Mouse (Mus musculus): ENCODE data around the gene Adss. TPM values are rescaled to one million over a fixed set of nuclear protein-coding genes. Genes with fewer than 3 reads are reported as not detected.
"Not testable (repeated sequence)": the region's sequence is repeated elsewhere in the genome, so short reads cannot be mapped to it uniquely, and the experiment has no call there.

The Adss gene
- total RNA-seq (2017) = 133 to 209 TPM (median 170 TPM) in 3 replicates

GRCm38 (mm10) chr1:177796193-177796939 is at the start of gene Adss:
Gene Adss, minus strand, starts transcription at chr1:177796511.
- peak; percentile 94 for ATAC-seq (replicated peaks; ENCODE audit: insufficient number of reproducible peaks, low FRiP score, low TSS enrichment, poor library complexity, severe bottlenecking)

GRCm38 (mm10) chr1:177845812-177846211 is 49.5 kb upstream of the Adss start:
- ATAC-seq (replicated peaks; ENCODE audit: insufficient number of reproducible peaks, low FRiP score, low TSS enrichment, poor library complexity, severe bottlenecking) = not testable (repeated sequence)

- ATAC-seq (replicated peaks; ENCODE audit: insufficient number of reproducible peaks, low FRiP score, low TSS enrichment, poor library complexity, severe bottlenecking) = not testable (repeated sequence)
Observed at GRCm38 (mm10) chr1:177827776-177828175, 31.5 kb upstream of the Adss start.

GRCm38 (mm10) chr1:177806772-177807171 is 10.5 kb upstream of the Adss start:
- ATAC-seq (replicated peaks; ENCODE audit: insufficient number of reproducible peaks, low FRiP score, low TSS enrichment, poor library complexity, severe bottlenecking) = peak; percentile 65; the same call in 1 of the 2 replicates

GRCm38 (mm10) chr1:177803511-177803910 is 7.2 kb upstream of the Adss start:
- ATAC-seq (replicated peaks; ENCODE audit: insufficient number of reproducible peaks, low FRiP score, low TSS enrichment, poor library complexity, severe bottlenecking) = no peak

- no peak for ATAC-seq (replicated peaks; ENCODE audit: insufficient number of reproducible peaks, low FRiP score, low TSS enrichment, poor library complexity, severe bottlenecking)
Observed at GRCm38 (mm10) chr1:177797151-177797755, 942 bp upstream of the Adss start.

GRCm38 (mm10) chr1:177795421-177796192 is 704 bp downstream of the Adss start:
- peak; percentile 9; the same call in 1 of the 2 replicates for ATAC-seq (replicated peaks; ENCODE audit: insufficient number of reproducible peaks, low FRiP score, low TSS enrichment, poor library complexity, severe bottlenecking)

GRCm38 (mm10) chr1:177794866-177795265 is 1.4 kb downstream of the Adss start:
- ATAC-seq (replicated peaks; ENCODE audit: insufficient number of reproducible peaks, low FRiP score, low TSS enrichment, poor library complexity, severe bottlenecking) = no peak

GRCm38 (mm10) chr1:177792835-177793234 is 3.5 kb downstream of the Adss start:
- no peak for ATAC-seq (replicated peaks; ENCODE audit: insufficient number of reproducible peaks, low FRiP score, low TSS enrichment, poor library complexity, severe bottlenecking)

- ATAC-seq (replicated peaks; ENCODE audit: insufficient number of reproducible peaks, low FRiP score, low TSS enrichment, poor library complexity, severe bottlenecking) = no peak
Observed at GRCm38 (mm10) chr1:177777397-177777796, 18.9 kb downstream of the Adss start.

GRCm38 (mm10) chr1:177768931-177769330 is 27.4 kb downstream of the Adss start:
- ATAC-seq (replicated peaks; ENCODE audit: insufficient number of reproducible peaks, low FRiP score, low TSS enrichment, poor library complexity, severe bottlenecking) = no peak

- ATAC-seq (replicated peaks; ENCODE audit: insufficient number of reproducible peaks, low FRiP score, low TSS enrichment, poor library complexity, severe bottlenecking) = no peak
Observed at GRCm38 (mm10) chr1:177757249-177757648, 39.1 kb downstream of the Adss start.

- no peak for ATAC-seq (replicated peaks; ENCODE audit: insufficient number of reproducible peaks, low FRiP score, low TSS enrichment, poor library complexity, severe bottlenecking)
Observed at GRCm38 (mm10) chr1:177753496-177753895, 42.8 kb downstream of the Adss start.

- no peak for ATAC-seq (replicated peaks; ENCODE audit: insufficient number of reproducible peaks, low FRiP score, low TSS enrichment, poor library complexity, severe bottlenecking)
Observed at GRCm38 (mm10) chr1:177747869-177748540, 48.3 kb downstream of the Adss start.

GRCm38 (mm10) chr1:177744521-177745325 is 51.6 kb downstream of the Adss start:
- ATAC-seq (replicated peaks; ENCODE audit: insufficient number of reproducible peaks, low FRiP score, low TSS enrichment, poor library complexity, severe bottlenecking) = no peak

- no peak for ATAC-seq (replicated peaks; ENCODE audit: insufficient number of reproducible peaks, low FRiP score, low TSS enrichment, poor library complexity, severe bottlenecking)
Observed at GRCm38 (mm10) chr1:177742119-177742518, 54.2 kb downstream of the Adss start.

- ATAC-seq (replicated peaks; ENCODE audit: insufficient number of reproducible peaks, low FRiP score, low TSS enrichment, poor library complexity, severe bottlenecking) = no peak
Observed at GRCm38 (mm10) chr1:177740707-177741106, 55.6 kb downstream of the Adss start.

- ATAC-seq (replicated peaks; ENCODE audit: insufficient number of reproducible peaks, low FRiP score, low TSS enrichment, poor library complexity, severe bottlenecking) = peak; percentile 60; the same call in 1 of the 2 replicates
Observed at GRCm38 (mm10) chr1:177737505-177738105, 58.7 kb downstream of the Adss start.

Data from monocyte, adult 5-6 weeks (primary cell).